Mouse (Mus musculus): Measurements from ENCODE around the gene Piezo1.

Piezo1 gene

GRCm38 (mm10) chr8:122442781-122443180 lies 108.3 kb downstream of the Piezo1 start:
- TF ChIP-seq POU5F1 (IDR thresholded peaks at IDR 0.05; ENCODE audit: borderline replicate concordance, low read length) = no peak
- no peak for TF ChIP-seq NANOG (IDR thresholded peaks at IDR 0.05; ENCODE audit: borderline replicate concordance, low read length)
- no peak for TF ChIP-seq CTCF (conservative IDR thresholded peaks at IDR 0.05; ENCODE audit: low read length)
- Histone ChIP-seq H3K9me3 (ENCODE audit: low read length) (no peaks in the 10 kb centered on the region), H3K36me3 (ENCODE audit: insufficient read depth, low read length) (peaks cover 32% of the 10 kb centered on the region), H3K4me3 (replicated peaks; ENCODE audit: low read length) (peak overlapping the region; percentile 99), H3K27me3 (ENCODE audit: insufficient read depth, low read length) (no peaks in the 10 kb centered on the region), H3K4me1 (replicated peaks; ENCODE audit: low read depth, low read length) (peaks cover 68% of the 10 kb centered on the region)

GRCm38 (mm10) chr8:122442356-122442755 lies 108.8 kb downstream of the Piezo1 start:
- Histone ChIP-seq H3K36me3 (ENCODE audit: insufficient read depth, low read length) (peaks cover 36% of the 10 kb centered on the region), H3K9me3 (ENCODE audit: low read length) (no peaks in the 10 kb centered on the region), H3K27me3 (ENCODE audit: insufficient read depth, low read length) (no peaks in the 10 kb centered on the region), H3K4me3 (replicated peaks; ENCODE audit: low read length) (peak overlapping the region; percentile 99), H3K4me1 (replicated peaks; ENCODE audit: low read depth, low read length) (peaks cover 72% of the 10 kb centered on the region)
- no peak for TF ChIP-seq NANOG (IDR thresholded peaks at IDR 0.05; ENCODE audit: borderline replicate concordance, low read length)
- no peak for TF ChIP-seq POU5F1 (IDR thresholded peaks at IDR 0.05; ENCODE audit: borderline replicate concordance, low read length)
- TF ChIP-seq CTCF (conservative IDR thresholded peaks at IDR 0.05; ENCODE audit: low read length) = no peak

GRCm38 (mm10) chr8:122441326-122441725 lies 109.8 kb downstream of the Piezo1 start:
- H3K9me3 ChIP-seq (ENCODE audit: low read length) = no peaks in the 10 kb centered on the region
- no peak overlapping the region for H3K4me3 ChIP-seq (replicated peaks; ENCODE audit: low read length)
- H3K36me3 ChIP-seq (ENCODE audit: insufficient read depth, low read length) = peaks cover 46% of the 10 kb centered on the region
- no peaks in the 10 kb centered on the region for H3K27me3 ChIP-seq (ENCODE audit: insufficient read depth, low read length)
- peaks cover 82% of the 10 kb centered on the region for H3K4me1 ChIP-seq (replicated peaks; ENCODE audit: low read depth, low read length)
- TF ChIP-seq NANOG (IDR thresholded peaks at IDR 0.05; ENCODE audit: borderline replicate concordance, low read length) (no peak), CTCF (conservative IDR thresholded peaks at IDR 0.05; ENCODE audit: low read length) (no peak), POU5F1 (IDR thresholded peaks at IDR 0.05; ENCODE audit: borderline replicate concordance, low read length) (no peak)

- Histone ChIP-seq H3K36me3 (ENCODE audit: insufficient read depth, low read length) (peaks cover 60% of the 10 kb centered on the region), H3K9me3 (ENCODE audit: low read length) (no peaks in the 10 kb centered on the region), H3K4me1 (replicated peaks; ENCODE audit: low read depth, low read length) (peaks cover 77% of the 10 kb centered on the region), H3K4me3 (replicated peaks; ENCODE audit: low read length) (no peak overlapping the region), H3K27me3 (ENCODE audit: insufficient read depth, low read length) (no peaks in the 10 kb centered on the region)
- no peak for TF ChIP-seq NANOG (IDR thresholded peaks at IDR 0.05; ENCODE audit: borderline replicate concordance, low read length)
- no peak for TF ChIP-seq CTCF (conservative IDR thresholded peaks at IDR 0.05; ENCODE audit: low read length)
- TF ChIP-seq POU5F1 (IDR thresholded peaks at IDR 0.05; ENCODE audit: borderline replicate concordance, low read length) = no peak
These were observed 111.8 kb downstream of the Piezo1 start for GRCm38 (mm10) chr8:122439336-122439735.

GRCm38 (mm10) chr8:122437708-122438331 lies 113.3 kb downstream of the Piezo1 start:
- peaks cover 74% of the 10 kb centered on the region for H3K36me3 ChIP-seq (ENCODE audit: insufficient read depth, low read length)
- H3K9me3 ChIP-seq (ENCODE audit: low read length) = no peaks in the 10 kb centered on the region
- H3K27me3 ChIP-seq (ENCODE audit: insufficient read depth, low read length) = no peaks in the 10 kb centered on the region
- peak overlapping the region; percentile 57 for H3K4me3 ChIP-seq (replicated peaks; ENCODE audit: low read length)
- TF ChIP-seq NANOG (IDR thresholded peaks at IDR 0.05; ENCODE audit: borderline replicate concordance, low read length) = no peak
- TF ChIP-seq CTCF (conservative IDR thresholded peaks at IDR 0.05; ENCODE audit: low read length) = no peak
- no peak for TF ChIP-seq POU5F1 (IDR thresholded peaks at IDR 0.05; ENCODE audit: borderline replicate concordance, low read length)
- peaks cover 88% of the 10 kb centered on the region for H3K4me1 ChIP-seq (replicated peaks; ENCODE audit: low read depth, low read length)

- TF ChIP-seq NANOG (IDR thresholded peaks at IDR 0.05; ENCODE audit: borderline replicate concordance, low read length) (no peak), POU5F1 (IDR thresholded peaks at IDR 0.05; ENCODE audit: borderline replicate concordance, low read length) (no peak), CTCF (conservative IDR thresholded peaks at IDR 0.05; ENCODE audit: low read length) (no peak)
- no peaks in the 10 kb centered on the region for H3K9me3 ChIP-seq (ENCODE audit: low read length)
- H3K36me3 ChIP-seq (ENCODE audit: insufficient read depth, low read length) = peaks cover 74% of the 10 kb centered on the region
- peaks cover 86% of the 10 kb centered on the region for H3K4me1 ChIP-seq (replicated peaks; ENCODE audit: low read depth, low read length)
- H3K4me3 ChIP-seq (replicated peaks; ENCODE audit: low read length) = peak overlapping the region; percentile 57
- H3K27me3 ChIP-seq (ENCODE audit: insufficient read depth, low read length) = peaks cover 6% of the 10 kb centered on the region; the same call in 1 of the 2 replicates
These were observed 114.5 kb downstream of the Piezo1 start for GRCm38 (mm10) chr8:122436586-122437125.

GRCm38 (mm10) chr8:122436146-122436545 lies 115.0 kb downstream of the Piezo1 start:
- peaks cover 9% of the 10 kb centered on the region; the same call in 1 of the 2 replicates for H3K27me3 ChIP-seq (ENCODE audit: insufficient read depth, low read length)
- H3K4me3 ChIP-seq (replicated peaks; ENCODE audit: low read length) = 0 out of 2 replicates have a peak overlapping the region, but pooled peaks have one; percentile 57
- H3K36me3 ChIP-seq (ENCODE audit: insufficient read depth, low read length) = peaks cover 74% of the 10 kb centered on the region
- H3K4me1 ChIP-seq (replicated peaks; ENCODE audit: low read depth, low read length) = peaks cover 88% of the 10 kb centered on the region
- H3K9me3 ChIP-seq (ENCODE audit: low read length) = no peaks in the 10 kb centered on the region
- TF ChIP-seq CTCF (conservative IDR thresholded peaks at IDR 0.05; ENCODE audit: low read length) (no peak), POU5F1 (IDR thresholded peaks at IDR 0.05; ENCODE audit: borderline replicate concordance, low read length) (no peak), NANOG (IDR thresholded peaks at IDR 0.05; ENCODE audit: borderline replicate concordance, low read length) (no peak)

GRCm38 (mm10) chr8:122435375-122435774 lies 115.8 kb downstream of the Piezo1 start:
- no peak overlapping the region for H3K4me3 ChIP-seq (replicated peaks; ENCODE audit: low read length)
- H3K27me3 ChIP-seq (ENCODE audit: insufficient read depth, low read length) = peaks cover 14% of the 10 kb centered on the region; the same call in 1 of the 2 replicates
- no peak for TF ChIP-seq POU5F1 (IDR thresholded peaks at IDR 0.05; ENCODE audit: borderline replicate concordance, low read length)
- TF ChIP-seq CTCF (conservative IDR thresholded peaks at IDR 0.05; ENCODE audit: low read length) = peak; percentile 90
- TF ChIP-seq NANOG (IDR thresholded peaks at IDR 0.05; ENCODE audit: borderline replicate concordance, low read length) = no peak
- peaks cover 74% of the 10 kb centered on the region for H3K36me3 ChIP-seq (ENCODE audit: insufficient read depth, low read length)
- H3K9me3 ChIP-seq (ENCODE audit: low read length) = no peaks in the 10 kb centered on the region
- peaks cover 91% of the 10 kb centered on the region for H3K4me1 ChIP-seq (replicated peaks; ENCODE audit: low read depth, low read length)

All from E14TG2a.4 (cell line).